Mouse (Mus musculus): Measurements from ENCODE around the gene Polr2e.

Gene Polr2e

DNA sequence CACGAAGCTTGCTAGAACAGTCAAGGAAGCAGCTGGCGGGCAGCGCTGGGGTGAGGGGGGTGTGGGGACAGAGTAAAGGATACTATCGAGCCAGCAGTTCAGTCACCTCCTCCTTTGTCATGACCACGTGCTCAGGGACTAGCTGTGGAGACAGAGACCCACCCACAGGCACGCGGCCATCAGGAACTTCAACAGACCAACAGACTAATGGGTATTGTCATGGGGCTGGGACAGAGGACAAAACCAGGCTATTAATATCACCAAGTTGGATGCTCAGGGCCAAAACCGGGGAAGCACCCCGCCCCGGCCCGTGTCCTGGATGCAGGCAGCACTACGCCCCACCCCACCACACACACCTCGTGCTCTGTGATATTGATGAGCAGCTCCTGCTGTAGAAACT is 2.8 kb downstream of the Polr2e start:
- DNase-seq (ENCODE audit: extremely low read depth, low read depth, low spot score), result no peak

DNA sequence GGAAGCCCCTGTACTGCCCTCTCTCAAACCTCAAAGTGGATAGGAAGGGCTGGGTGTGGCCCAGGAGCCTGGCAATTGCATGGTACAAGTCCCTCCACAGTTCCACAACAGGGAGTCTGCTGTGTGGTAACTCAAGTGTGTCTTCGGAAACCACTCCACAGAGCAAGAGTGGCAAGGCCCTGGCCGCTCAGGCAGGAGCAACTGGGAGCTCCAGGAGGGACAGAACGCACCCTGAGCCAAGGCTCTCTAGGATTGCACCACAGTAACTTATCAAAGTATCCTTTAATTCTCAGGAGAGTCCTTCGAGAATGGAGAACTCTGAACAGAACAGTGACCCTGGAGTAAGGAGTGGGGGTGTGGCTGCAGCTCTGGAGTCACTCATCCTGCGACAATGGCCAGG is 3.9 kb downstream of the Polr2e start:
- DNase-seq (ENCODE audit: extremely low read depth, low read depth, low spot score), result no peak

DNA sequence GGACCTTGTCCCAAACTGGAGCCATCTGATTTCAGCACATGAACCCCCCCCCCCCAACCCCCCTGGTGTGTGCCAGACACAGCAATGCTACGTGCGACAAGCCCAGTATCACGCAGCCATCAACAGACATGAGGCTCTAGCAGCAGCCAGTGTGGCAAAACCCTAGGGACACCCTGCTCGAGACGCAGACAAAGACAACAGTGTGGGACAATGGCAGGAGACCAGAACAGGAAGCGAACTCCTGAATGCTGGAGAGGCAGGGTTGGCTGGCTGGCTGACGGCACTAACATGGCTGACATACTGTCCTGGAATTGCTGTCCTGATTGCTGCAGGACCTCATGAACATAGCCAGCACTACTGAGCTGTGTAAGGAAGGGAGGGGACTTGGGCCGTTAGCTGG is 4.4 kb downstream of the Polr2e start:
- DNase-seq (ENCODE audit: extremely low read depth, low read depth, low spot score), result no peak

DNA sequence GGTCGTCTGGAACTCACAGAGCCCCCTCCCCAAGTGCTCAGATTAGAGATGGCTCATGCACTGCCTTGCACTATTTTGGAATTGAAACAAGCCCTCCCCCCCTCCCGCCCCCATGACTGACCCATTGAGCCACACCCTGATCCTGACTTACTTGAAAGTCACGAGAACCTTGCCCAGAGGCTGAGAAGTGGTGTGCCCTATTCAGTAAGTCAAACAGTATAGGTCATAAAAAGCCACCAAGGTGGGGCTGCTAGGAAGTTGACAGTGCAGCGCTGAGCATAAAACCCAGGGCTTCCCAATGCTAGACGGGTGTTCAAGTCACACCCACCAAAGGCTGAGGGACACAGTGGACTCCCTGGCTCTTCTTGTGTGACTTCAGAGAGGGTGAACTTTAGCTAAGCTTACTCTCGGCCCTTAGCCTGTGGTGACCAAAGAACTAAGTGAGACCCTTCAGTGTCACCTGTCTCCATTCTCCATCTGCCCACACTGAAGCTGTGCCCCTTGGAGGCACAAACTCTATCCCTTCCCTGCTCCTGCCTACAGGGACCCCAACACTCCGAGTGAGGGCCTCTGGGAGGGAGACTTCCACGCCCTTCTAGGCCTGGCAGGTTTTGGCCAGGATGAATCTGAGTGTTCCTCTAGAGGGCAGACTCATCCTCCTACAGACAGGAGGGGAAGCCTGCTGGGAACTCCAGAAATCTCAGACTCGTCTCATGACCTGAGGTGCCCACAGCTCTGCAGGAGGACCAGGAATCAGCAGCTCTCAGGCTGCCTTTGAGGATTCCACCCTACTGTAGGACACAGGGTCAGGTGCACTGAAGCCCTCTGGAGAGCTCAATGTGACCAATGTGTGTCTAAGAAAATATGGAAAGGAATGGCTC is 5.8 kb downstream of the Polr2e start:
- no peak for DNase-seq (ENCODE audit: extremely low read depth, low read depth, low spot score)

DNA sequence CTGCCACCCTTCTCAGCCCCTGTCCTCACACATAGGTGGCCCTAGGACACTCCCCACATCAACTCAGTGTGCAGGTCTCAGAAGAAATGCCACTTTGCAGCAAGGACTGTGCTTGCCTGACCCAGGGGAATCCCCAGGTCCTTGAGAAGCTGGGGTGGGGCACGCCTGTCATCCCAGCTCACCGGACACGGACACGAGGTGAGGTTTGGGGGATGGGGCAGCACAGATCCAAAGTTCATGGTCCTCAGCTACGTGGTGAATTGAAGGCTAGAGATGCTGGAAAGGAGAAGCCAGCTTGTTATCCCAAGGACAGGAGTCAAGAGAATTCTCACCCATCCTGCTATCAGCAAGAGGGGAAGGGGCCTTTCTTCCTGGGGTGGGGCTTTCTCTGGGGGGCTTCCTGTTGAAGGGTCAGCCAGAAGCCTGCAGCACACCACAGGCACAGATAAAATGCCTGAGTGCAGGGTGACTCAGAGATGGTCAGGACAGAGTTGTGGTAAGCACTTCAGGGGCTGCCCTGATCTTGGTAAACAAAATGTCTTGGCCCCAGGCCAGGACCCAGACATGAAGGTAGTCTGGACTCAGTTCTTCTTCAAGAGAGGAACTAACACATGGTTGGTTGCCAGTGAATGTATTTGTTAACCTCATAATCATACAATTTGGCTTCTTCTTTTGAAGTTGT is 6.7 kb downstream of the Polr2e start:
- no peak for DNase-seq (ENCODE audit: extremely low read depth, low read depth, low spot score)

DNA sequence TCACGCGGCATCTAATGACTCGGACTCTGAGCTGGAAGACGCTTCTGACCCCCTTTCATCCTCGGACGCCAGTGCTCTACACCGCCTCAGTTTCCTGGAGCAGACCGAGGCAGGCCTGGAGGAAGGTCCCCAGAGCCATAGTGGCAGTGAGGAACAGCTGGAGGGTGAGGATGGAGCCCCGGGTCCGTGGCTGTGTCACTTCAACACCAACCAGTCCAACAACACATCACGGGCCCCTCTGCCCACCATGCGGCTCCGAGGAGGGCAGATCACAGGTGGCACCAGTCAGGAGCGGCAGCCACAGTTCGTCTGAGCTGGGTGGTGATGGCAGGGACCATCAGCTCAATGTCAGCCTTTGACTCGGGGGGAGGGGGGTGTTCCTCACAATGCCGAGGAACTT is 8.9 kb downstream of the Polr2e start:
- DNase-seq (ENCODE audit: extremely low read depth, low read depth, low spot score), result no peak

DNA sequence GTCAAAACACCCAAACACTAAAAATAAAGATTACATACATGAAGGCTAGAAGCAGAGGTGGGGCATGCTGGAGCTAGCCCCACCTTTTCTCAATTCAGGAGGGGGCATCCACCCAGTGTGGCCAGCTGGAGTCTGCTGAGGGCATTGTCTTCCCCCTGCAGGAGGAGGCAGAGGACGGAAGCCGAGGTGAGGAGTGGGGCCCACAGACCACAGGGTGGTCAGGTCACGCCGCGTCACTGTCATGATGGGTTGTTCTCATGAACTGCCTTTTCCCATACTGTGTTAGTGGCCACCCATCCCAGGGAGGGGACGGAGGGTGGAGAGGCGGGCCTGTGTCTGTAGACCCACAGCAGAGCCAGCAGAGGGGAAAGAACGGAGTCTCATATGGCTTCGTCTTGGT is 9.4 kb downstream of the Polr2e start:
- DNase-seq (ENCODE audit: extremely low read depth, low read depth, low spot score), result no peak

DNA sequence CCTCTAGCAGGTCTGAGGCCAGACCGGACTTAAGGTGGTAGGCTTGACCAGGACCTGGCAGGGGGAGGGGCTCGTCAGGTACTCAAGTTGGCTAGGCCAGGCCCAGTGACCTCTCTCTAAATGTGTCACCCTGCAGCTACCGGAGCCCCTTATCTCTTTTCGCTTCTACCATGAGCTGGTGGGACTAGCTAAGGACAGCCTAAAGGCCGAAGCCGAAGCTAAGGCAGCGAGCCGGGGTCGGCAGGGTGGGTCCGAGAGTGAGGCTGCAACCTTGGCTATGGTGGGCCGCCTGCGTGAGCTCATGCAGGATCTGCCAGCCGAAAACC is 11.1 kb downstream of the Polr2e start:
- no peak for DNase-seq (ENCODE audit: extremely low read depth, low read depth, low spot score)

DNA sequence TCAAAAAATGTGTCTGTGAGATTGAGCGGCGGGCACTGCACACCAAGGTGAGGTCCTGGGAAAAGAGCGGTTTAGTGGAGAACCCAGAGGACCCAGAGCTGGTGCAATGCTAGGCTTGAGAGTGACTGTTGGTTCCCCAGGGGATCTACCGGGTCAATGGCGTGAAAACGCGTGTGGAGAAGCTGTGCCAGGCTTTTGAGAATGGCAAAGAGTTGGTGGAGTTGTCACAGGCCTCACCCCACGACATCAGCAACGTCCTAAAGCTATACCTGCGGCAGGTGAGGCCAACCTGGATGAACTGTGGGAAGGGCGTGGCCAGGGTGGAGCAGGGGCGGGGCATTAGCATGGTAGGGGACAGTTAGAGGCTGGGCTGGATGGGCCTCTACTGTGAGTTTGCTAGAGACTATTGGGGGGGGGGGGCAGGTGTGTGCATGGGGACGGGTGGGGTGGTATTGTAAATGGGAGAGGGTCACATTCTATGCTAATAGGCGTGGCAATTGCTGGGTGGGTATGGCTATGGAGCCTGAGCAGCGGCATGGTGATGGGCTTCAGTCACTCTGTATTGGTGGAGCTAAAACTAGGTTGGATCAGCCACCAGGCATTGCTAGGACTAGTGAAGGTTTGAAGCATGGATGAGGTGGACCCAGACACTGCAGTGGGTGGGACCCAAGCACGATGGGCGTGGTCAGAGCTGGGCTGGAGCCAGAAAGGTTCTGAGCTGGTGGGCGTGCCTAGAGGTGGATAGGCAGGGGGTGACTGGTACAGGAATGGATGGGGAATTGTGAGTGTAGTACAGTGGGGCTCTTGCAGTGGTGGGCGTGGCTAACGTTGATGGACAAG is 11.7 kb downstream of the Polr2e start:
- DNase-seq (ENCODE audit: extremely low read depth, low read depth, low spot score), result no peak

DNA sequence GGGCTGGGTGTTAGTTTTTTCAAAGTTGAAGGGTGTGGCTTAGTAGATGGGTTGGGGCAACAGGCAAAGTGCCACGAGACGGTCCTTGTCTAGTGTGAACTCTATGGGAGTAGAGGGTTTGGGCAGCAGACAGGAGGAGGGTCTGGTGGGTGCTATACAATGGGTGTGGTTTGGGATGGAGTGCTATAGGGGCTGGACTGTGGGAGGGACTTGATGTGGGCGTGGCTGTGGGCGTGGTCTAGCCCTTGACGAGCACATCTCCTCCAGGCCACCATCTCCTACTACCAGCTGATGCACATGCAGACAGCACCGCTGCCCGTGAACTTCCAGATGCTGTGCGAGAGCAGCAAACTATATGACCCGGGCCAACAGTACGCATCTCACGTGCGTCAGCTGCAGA is 13.7 kb downstream of the Polr2e start:
- no peak for DNase-seq (ENCODE audit: extremely low read depth, low read depth, low spot score)

DNA sequence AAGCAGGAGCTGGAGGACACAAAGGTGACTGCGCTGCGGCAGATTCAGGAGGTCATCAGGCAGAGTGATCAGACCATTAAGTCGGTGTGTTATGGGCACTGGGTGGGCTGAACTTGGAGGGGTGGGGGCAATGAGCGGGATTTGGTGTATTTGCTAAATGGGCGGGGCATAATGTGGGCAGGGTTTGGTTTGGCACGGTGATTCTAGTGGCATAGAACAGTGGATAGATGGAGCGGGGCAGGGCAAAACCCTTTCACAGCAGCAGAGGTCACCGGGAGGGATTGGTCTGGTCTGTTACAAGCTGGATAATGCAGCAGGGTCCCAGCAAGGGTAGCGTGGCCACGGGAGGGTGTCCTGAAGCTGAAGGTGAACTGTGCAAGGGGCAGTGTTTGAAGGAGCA is 14.1 kb downstream of the Polr2e start:
- DNase-seq (ENCODE audit: extremely low read depth, low read depth, low spot score), result no peak

DNA sequence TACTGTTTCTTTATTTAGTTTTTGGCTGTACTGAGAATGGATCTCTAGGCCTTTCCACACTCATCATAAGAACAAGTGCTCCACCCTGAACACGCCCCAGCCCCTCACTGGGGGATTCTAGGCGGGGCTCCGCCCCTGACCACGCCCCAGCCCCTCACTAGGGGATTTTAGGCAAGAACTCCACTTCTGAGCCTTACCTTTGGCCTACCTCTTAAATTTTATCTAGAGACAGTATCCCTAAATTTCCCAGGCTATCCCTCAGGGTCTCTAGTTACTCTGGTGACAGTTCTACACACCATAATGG is 14.6 kb downstream of the Polr2e start:
- no peak for DNase-seq (ENCODE audit: extremely low read depth, low read depth, low spot score)

DNA sequence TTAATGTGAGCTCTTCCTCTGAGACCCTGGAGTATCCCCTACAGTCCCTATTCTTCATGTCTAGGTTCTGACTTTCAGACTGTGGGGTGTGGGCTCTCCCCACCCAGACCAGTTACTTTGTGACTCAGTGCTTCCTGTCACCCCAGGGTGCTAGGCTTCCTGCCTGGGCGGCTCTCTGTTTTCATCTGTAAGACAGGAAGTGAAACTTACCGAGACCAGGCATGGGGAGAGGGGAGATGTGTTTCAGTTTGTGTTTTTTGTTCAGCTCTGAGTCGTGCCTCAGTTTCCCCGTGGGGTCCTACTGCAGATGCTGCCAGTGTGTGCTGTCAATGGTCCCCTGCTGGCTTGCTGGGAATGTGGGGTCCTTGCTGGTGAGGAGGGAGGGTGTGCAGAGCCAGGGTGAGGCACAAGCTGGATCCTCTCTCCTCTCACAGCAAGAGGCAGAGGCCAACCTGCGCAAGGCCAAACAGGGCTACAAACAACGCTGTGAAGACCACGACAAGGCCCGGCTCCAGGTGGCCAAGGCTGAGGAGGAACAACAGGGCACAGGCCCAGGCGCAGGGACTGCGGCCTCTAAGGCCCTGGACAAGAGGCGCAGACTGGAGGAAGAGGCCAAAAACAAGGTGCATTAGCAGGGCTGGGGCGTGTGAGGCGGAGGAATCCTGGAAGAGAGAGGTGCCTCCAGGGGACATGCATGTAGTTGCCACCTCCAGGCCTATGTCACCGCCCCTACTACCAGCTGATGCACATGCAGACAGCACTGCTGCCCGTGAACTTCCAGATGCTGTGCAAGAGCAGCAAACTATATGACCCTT is 15.2 kb downstream of the Polr2e start:
- DNase-seq (ENCODE audit: extremely low read depth, low read depth, low spot score), result no peak

DNA sequence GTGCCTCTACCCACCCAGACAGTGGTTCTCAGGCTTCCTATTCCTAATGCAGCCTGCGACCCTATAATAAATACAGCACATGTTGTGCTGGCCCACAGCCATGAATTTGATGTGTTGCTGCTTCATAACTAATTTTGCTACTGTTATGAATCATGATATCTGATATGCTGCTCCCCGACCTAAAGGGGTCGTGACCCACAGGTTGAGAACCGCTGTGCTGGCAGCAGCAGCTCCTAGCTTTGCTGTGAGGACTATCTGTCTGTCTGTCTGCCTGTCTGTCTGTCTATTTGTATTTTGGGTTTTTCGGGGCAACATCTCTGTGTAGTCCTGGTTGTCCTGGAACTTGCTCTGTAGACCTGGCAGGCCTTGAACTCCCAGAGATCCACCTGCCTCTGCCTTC is 15.8 kb downstream of the Polr2e start:
- DNase-seq (ENCODE audit: extremely low read depth, low read depth, low spot score), result no peak

DNA sequence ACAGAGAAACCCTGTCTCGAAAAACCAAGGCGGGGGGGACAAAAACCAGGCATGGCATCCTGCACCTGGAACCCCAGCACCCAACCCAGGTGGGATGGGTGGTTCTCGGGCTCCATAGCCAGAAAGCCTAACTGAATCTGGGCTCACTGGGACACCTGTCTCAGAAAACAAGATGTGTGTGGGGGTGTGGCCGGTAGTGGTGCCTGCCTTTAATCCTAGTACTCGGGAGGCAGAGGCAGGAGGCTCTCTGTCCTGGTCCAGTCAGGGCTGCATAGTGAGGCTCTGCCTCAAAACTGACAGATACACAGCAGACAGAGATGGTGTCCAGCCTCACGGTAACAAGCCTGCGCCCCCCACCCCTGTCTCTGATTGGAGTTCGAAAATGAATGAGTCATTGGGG is 16.8 kb downstream of the Polr2e start:
- no peak for DNase-seq (ENCODE audit: extremely low read depth, low read depth, low spot score)

DNA sequence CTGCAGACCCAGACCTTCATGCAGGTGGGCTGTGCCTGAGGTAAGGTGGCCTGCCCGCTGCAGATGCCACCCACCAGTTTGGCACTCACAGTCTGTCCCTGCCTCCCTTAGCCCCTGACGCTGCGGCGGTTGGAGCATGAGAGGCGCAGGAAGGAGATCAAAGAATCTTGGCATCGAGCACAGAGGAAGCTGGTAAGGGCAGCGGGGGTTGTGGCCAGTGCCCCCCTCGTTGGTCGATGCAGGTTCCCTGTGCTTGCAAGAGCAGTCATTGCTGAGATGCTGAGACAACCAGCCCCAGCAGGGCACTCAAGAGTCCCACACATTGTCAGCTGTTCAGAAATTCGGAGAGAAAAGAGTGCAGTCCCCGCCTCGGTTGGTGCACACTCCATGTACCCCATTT is 17.4 kb downstream of the Polr2e start:
- DNase-seq (ENCODE audit: extremely low read depth, low read depth, low spot score), result no peak

DNA sequence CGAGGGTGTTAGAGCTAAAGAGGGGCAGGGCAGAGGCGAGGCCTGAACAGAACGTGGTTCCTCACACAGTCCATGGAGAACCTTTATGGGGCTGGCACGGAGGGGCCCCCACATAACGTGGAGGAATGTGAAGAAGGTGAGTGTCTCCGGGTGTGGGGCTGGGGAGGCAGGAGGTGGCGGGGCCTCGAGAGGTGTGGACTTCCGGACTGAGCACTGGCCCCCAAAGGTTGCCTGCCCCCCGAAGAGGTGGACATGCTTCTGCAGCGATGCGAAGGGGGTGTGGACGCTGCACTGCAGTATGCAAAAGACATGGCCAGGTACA is 18.3 kb downstream of the Polr2e start:
- DNase-seq (ENCODE audit: extremely low read depth, low read depth, low spot score), result no peak

DNA sequence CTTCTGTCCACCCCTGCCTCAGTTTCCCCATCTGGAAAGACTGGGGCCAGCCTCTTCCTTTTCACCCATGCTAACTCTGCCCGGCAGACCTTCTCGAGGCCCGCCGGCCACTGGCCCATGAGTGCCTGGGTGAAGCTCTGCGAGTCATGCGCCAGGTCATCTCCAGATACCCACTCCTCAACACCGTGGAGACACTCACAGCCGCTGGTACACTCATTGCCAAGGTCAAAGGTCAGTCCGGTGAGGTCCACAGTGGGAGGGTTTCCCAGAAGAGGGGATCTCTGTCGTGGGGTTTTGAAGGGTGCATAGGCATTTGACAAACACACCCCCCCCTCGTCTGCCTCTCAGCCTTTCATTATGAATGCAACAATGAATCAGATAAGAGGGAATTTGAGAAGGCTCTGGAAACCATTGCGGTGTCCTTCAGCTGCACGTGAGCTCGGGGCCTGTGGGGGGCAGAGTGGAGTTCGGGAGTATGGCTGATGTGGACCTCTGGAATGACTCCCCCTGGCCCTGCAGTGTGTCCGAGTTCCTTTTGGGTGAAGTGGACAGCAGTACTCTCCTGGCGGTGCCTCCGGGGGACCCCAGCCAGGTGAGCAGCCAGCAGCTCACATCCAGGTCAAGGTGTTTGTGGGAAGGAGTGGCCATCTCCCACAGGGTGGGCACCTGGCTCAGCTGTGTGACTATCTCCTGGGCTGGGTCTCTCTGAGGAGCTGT is 18.8 kb downstream of the Polr2e start:
- DNase-seq (ENCODE audit: extremely low read depth, low read depth, low spot score), result no peak

DNA sequence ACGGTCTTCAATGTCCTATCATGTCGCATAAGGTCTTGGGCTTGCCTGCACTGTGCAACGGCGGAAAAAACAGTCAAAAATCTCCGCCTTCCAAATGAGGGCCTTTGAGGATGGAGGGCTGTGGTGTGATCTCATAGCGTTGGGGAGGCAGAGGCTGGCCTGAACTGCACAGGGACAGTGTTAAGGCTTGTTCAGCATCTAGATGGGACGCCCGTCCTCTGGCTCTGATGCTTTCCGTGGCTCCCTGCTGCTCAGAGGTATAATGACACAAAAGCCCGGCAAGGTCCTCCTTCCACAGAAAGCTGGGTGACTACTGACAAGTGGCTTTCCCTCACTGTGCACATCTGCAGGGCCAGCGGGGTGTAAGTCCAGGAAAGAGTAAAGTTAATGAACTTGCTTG is 19.4 kb downstream of the Polr2e start:
- DNase-seq (ENCODE audit: extremely low read depth, low read depth, low spot score), result no peak

DNA sequence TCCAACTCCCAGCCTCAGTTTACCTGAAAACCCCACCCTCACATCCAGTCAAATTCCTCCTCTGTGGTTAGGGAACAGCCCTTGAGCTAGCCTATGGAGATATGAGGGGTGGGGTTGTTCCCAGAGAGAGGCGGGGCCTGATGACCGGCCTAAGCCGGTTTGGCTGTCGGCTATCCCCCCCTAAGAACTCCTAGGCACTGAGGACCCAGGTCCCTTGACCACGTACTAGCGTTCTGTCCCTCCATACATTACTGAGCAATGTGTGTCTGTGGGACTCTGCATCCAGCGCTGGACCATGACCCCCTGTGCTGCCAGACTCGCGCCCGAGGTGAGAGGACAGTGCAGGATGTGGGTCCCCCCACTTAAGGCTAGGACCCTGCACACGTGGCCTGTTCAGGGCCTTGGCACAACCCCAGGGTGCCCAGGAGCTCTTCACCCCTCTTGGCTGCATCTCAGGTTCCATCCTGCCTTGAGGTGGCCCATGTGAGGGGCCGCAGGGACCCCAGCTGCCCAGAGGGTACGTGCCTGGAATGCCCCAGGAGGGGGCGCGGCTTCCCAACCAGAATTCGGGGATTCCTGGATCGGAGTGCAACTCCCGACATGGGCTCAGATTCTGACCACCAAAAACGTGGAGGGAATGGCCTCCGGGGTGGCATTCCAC is 20.0 kb downstream of the Polr2e start:
- DNase-seq (ENCODE audit: extremely low read depth, low read depth, low spot score), result no peak
